ENCODE assay signal across 29 mouse cellular contexts in the genomic region with DNA sequence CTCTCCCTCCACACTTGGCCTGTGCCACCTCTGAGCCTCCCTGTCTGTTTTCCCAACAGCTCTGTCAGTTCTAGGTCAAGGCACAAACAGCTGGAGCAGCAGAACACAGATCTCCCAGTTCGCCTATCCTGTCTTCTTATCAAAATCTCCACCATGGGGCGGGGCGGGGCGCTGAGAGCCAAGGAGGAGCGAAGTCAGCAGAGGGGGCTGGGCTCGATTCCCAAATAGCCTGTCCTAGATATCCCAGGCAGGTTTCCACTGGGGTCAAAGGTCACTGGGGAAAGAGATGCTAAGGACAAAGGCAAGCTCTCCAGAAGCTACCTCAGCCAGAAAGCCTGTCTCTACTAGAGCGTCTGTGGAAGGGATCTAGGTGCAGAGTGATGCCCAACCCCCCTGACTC.
DNase-seq lines count a peak whose midpoint lies in the region; ATAC-seq and TF ChIP-seq lines count a peak whose summit lies in the region.
"Had no signal": no experiment of that assay in that cellular context is flagged by ENCODE, and none has a peak within 500 bp of the region (broad histone marks: within the 10 kb centered on the region; RNA-seq: fewer than 3 reads in every experiment).

No protein-coding gene starts in this region.

- no peaks in the 10 kb centered on the region for H3K9me3 ChIP-seq in neural tube, embryonic 13.5 days
- H3K9me3 ChIP-seq in intestine, embryonic 15.5 days = no peaks in the 10 kb centered on the region
- no peaks in the 10 kb centered on the region for H3K9me3 ChIP-seq in forebrain, embryonic 11.5 days (ENCODE audit: control insufficient read depth, low read length)
- H3K9me3 ChIP-seq: embryonic facial prominence, embryonic 12.5 days; forebrain, embryonic 15.5 days; hindbrain, embryonic 13.5 days had no signal

- no peak for TF ChIP-seq POLR2A in cerebellum, adult 2 months (IDR thresholded peaks at IDR 0.05; ENCODE audit: borderline replicate concordance, insufficient read depth, low read length)

- peaks cover 45% of the 10 kb centered on the region for H3K4me1 ChIP-seq in cerebellum, adult 2 months (ENCODE audit: control insufficient read depth, insufficient read depth, low read length)
- H3K4me1 ChIP-seq in neural tube, embryonic 13.5 days (replicated peaks) = peaks cover 33% of the 10 kb centered on the region
- H3K4me1 ChIP-seq in intestine, embryonic 15.5 days (replicated peaks) = peaks cover 19% of the 10 kb centered on the region
- no peaks in the 10 kb centered on the region for H3K4me1 ChIP-seq in forebrain, embryonic 11.5 days (replicated peaks; ENCODE audit: control insufficient read depth, insufficient read depth, low read length)

- DNase-seq in cerebellum, adult 2 months = no peak
- DNase-seq in neural tube, embryonic 10.5 days (ENCODE audit: extremely low spot score, low spot score) = no peak
- DNase-seq in yolk sac, embryonic 10.5 days (ENCODE audit: low spot score) = peak; percentile 9
- DNase-seq in forebrain, embryonic 11.5 days (ENCODE audit: low spot score) = no peak
- DNase-seq: adrenal gland, postnatal 25 days; cerebellum, adult 8-10 months; gastrocnemius, adult 2 months; gastrocnemius, postnatal 36 days; heart, adult 18-20 months; heart, postnatal 36 days; kidney, adult 8-10 months; kidney, postnatal 4 days; layer of hippocampus, postnatal 36 days; left cerebral cortex, postnatal 4 days; lung, adult 2 months; lung, postnatal 10 days; right cerebral cortex, adult 18-20 months had no signal

- no peaks in the 10 kb centered on the region for H3K27me3 ChIP-seq in cerebellum, adult 2 months (ENCODE audit: control insufficient read depth, insufficient read depth, low read length)
- H3K27me3 ChIP-seq in neural tube, embryonic 13.5 days = 0 out of 2 replicates have a peak, but pooled peaks cover 7% of the 10 kb centered on the region
- H3K27me3 ChIP-seq in intestine, embryonic 15.5 days (replicated peaks) = no peaks in the 10 kb centered on the region
- H3K27me3 ChIP-seq in forebrain, embryonic 11.5 days (ENCODE audit: control insufficient read depth, insufficient read depth, low read length) = no peaks in the 10 kb centered on the region
- H3K27me3 ChIP-seq: embryonic facial prominence, embryonic 12.5 days; forebrain, embryonic 15.5 days had no signal

- ATAC-seq in cerebellum, adult (ENCODE audit: insufficient number of reproducible peaks, low FRiP score, low TSS enrichment) = no peak
- no peak for ATAC-seq in neural tube, embryonic 13.5 days (ENCODE audit: low read depth)
- peak; percentile 60 for ATAC-seq in intestine, embryonic 15.5 days
- no peak for ATAC-seq in forebrain, embryonic 11.5 days (replicated peaks; ENCODE audit: low FRiP score)
- ATAC-seq: forebrain, embryonic 15.5 days; Patski had no signal

- H3K4me2 ChIP-seq in neural tube, embryonic 13.5 days = no peak overlapping the region
- peak overlapping the region; percentile 26; the same call in 1 of the 2 replicates for H3K4me2 ChIP-seq in intestine, embryonic 15.5 days (replicated peaks)
- no peak overlapping the region for H3K4me2 ChIP-seq in forebrain, embryonic 11.5 days (ENCODE audit: low read depth, low read length, severe bottlenecking)
- H3K4me2 ChIP-seq: embryonic facial prominence, embryonic 12.5 days; forebrain, embryonic 15.5 days; heart, embryonic 11.5 days; hindbrain, embryonic 13.5 days had no signal

- no peak overlapping the region for H3K4me3 ChIP-seq in cerebellum, adult 2 months (replicated peaks; ENCODE audit: insufficient read depth, low read depth, low read length)
- H3K4me3 ChIP-seq in neural tube, embryonic 13.5 days = no peak overlapping the region
- H3K4me3 ChIP-seq in intestine, embryonic 15.5 days (replicated peaks) = no peak overlapping the region
- H3K4me3 ChIP-seq in forebrain, embryonic 11.5 days (ENCODE audit: low read depth, low read length) = no peak overlapping the region
- H3K4me3 ChIP-seq: embryonic facial prominence, embryonic 12.5 days; forebrain, embryonic 15.5 days; gastrocnemius, adult 2 months; hindbrain, embryonic 13.5 days had no signal

- peak overlapping the region; percentile 23; the same call in 1 of the 2 replicates for H3K27ac ChIP-seq in cerebellum, adult 2 months (ENCODE audit: insufficient read depth, low read length)
- peak overlapping the region; percentile 62; the same call in 1 of the 2 replicates for H3K27ac ChIP-seq in neural tube, embryonic 13.5 days (replicated peaks)
- peak overlapping the region; percentile 88 for H3K27ac ChIP-seq in intestine, embryonic 15.5 days
- no peak overlapping the region for H3K27ac ChIP-seq in forebrain, embryonic 11.5 days (ENCODE audit: low read depth, low read length)
- H3K27ac ChIP-seq: embryonic facial prominence, embryonic 12.5 days; forebrain, embryonic 15.5 days; gastrocnemius, adult 2 months; kidney, postnatal 0 days; liver, embryonic 14.5 days; macrophage had no signal

- WGBS in cerebellum, adult 2 months = 70% methylated on average over 7 of the region's 7 CpGs
- WGBS in neural tube, embryonic 13.5 days = 72% methylated on average over 7 of the region's 7 CpGs
- WGBS in intestine, embryonic 15.5 days = 52% methylated on average over 7 of the region's 7 CpGs
- 60% methylated on average over 7 of the region's 7 CpGs for WGBS in forebrain, embryonic 11.5 days

- no peak overlapping the region for H3K9ac ChIP-seq in neural tube, embryonic 13.5 days
- no peak overlapping the region for H3K9ac ChIP-seq in intestine, embryonic 15.5 days
- no peak overlapping the region for H3K9ac ChIP-seq in forebrain, embryonic 11.5 days (ENCODE audit: low read length)
- H3K9ac ChIP-seq: embryonic facial prominence, embryonic 12.5 days; forebrain, embryonic 15.5 days; hindbrain, embryonic 13.5 days; liver, embryonic 14.5 days had no signal

- no peaks in the 10 kb centered on the region for H3K36me3 ChIP-seq in neural tube, embryonic 13.5 days
- H3K36me3 ChIP-seq in intestine, embryonic 15.5 days = no peaks in the 10 kb centered on the region
- no peaks in the 10 kb centered on the region for H3K36me3 ChIP-seq in forebrain, embryonic 11.5 days (ENCODE audit: control insufficient read depth, insufficient read depth, low read length)
- H3K36me3 ChIP-seq: embryonic facial prominence, embryonic 12.5 days; forebrain, embryonic 15.5 days; G1E; hindbrain, embryonic 13.5 days had no signal

- TF ChIP-seq CTCF in cerebellum, adult 2 months (IDR thresholded peaks at IDR 0.05; ENCODE audit: borderline replicate concordance, insufficient read depth, low read depth, low read length) = no peak
